Mouse (Mus musculus) MEL (cell line): ENCODE measurements around the gene Gm5114. TPM values are rescaled to one million over a fixed set of nuclear protein-coding genes. Genes with fewer than 3 reads are reported as not detected.

ENCODE experiments used
- DNase-seq: peaks from one replicate; pipeline ENCODE4 v3.0.0; 2011; ENCODE audit warnings: low read depth, low spot score
- H3K27ac ChIP-seq: 2 replicates; pipeline ENCODE4 v1.5.1; 2012; ENCODE audit warnings: low read depth, mild to moderate bottlenecking, control low read depth, low read length, moderate library complexity; ENCODE audit not compliant: control insufficient read depth
- H3K27me3 ChIP-seq, 2 experiments: fragments of 150-350 bp in 1 of 2; sonication (generic) in 1 of 2; 2 replicates each; pipeline ENCODE4 v1.6.1; 2012; ENCODE audit warnings: low read length in 2 of 2, mild to moderate bottlenecking in 2 of 2, improper control_type of control experiment in 1 of 2, moderate library complexity in 1 of 2; ENCODE audit not compliant: insufficient read depth in 2 of 2, control insufficient read depth in 1 of 2
- H3K36me3 ChIP-seq, 2 experiments: 2 replicates each; pipeline ENCODE4 v1.6.1; 2012 to 2014; ENCODE audit warnings: low read length in 2 of 2, improper control_type of control experiment in 1 of 2, inconsistent platforms in 1 of 2, mild to moderate bottlenecking in 1 of 2; ENCODE audit not compliant: insufficient read depth in 2 of 2, control insufficient read depth in 1 of 2
- H3K4me1 ChIP-seq, 2 experiments: fragments of 150-350 bp in 1 of 2; sonication (generic) in 1 of 2; 2 replicates each; pipeline ENCODE4 v1.6.1; 2012; ENCODE audit warnings: low read length in 2 of 2, improper control_type of control experiment in 1 of 2, mild to moderate bottlenecking in 1 of 2; ENCODE audit not compliant: insufficient read depth in 2 of 2, control insufficient read depth in 1 of 2
- H3K4me3 ChIP-seq, 2 experiments: fragments of 150-350 bp in 1 of 2; sonication (generic) in 1 of 2; 2 replicates each; pipeline ENCODE4 v1.5.1; 2012; ENCODE audit warnings: low read depth in 2 of 2, low read length in 2 of 2, mild to moderate bottlenecking in 2 of 2, moderate library complexity in 2 of 2, control low read depth in 1 of 2, improper control_type of control experiment in 1 of 2; ENCODE audit not compliant: control insufficient read depth in 1 of 2, insufficient read depth in 1 of 2
- H3K79me2 ChIP-seq: 2 replicates; pipeline ENCODE4 v1.6.1; 2012; ENCODE audit warnings: mild to moderate bottlenecking, low read length, moderate library complexity; ENCODE audit not compliant: control insufficient read depth, poor library complexity, insufficient read depth
- H3K9ac ChIP-seq: 2 replicates; pipeline ENCODE4 v1.6.1; 2012; ENCODE audit warnings: low read depth, mild to moderate bottlenecking, control low read depth, low read length, moderate library complexity; ENCODE audit not compliant: control insufficient read depth, poor library complexity, severe bottlenecking
- H3K9me3 ChIP-seq: fragments of 150-350 bp; sonication (generic); replicated peaks from 2 replicates; pipeline ENCODE4 v1.6.1; 2012; ENCODE audit warnings: mild to moderate bottlenecking, low read length, improper control_type of control experiment, moderate library complexity; ENCODE audit not compliant: insufficient read depth
- BHLHE40 ChIP-seq: IDR thresholded peaks from 2 replicates; pipeline ENCODE4 v1.6.1; 2012; ENCODE audit warnings: low read depth, mild to moderate bottlenecking, inconsistent platforms, low read length, improper control_type of control experiment, borderline replicate concordance
- CHD1 ChIP-seq: IDR thresholded peaks from 2 replicates; pipeline ENCODE4 v1.6.1; 2012; ENCODE audit warnings: low read depth, mild to moderate bottlenecking, inconsistent platforms, low read length, improper control_type of control experiment
- CTCF ChIP-seq, 3 experiments: IDR thresholded peaks in 2 of 3; conservative IDR thresholded peaks in 1 of 3; 2 replicates each; pipeline ENCODE4 v1.5.1; 2011 to 2012; ENCODE audit warnings: low read length in 3 of 3, low read depth in 2 of 3, mild to moderate bottlenecking in 2 of 3, improper control_type of control experiment in 1 of 3, inconsistent platforms in 1 of 3, mixed read lengths in 1 of 3, moderate library complexity in 1 of 3; ENCODE audit not compliant: control insufficient read depth in 1 of 3, insufficient read depth in 1 of 3, poor library complexity in 1 of 3, severe bottlenecking in 1 of 3
- EP300 ChIP-seq, 2 experiments: IDR thresholded peaks; 2 replicates each; pipeline ENCODE4 v1.6.1; 2011; ENCODE audit warnings: improper control_type of control experiment in 2 of 2, low read length in 2 of 2, low read depth in 1 of 2, mild to moderate bottlenecking in 1 of 2
- ETS1 ChIP-seq: IDR thresholded peaks from 2 replicates; pipeline ENCODE4 v1.6.1; 2012; ENCODE audit warnings: low read depth, mild to moderate bottlenecking, inconsistent platforms, low read length, improper control_type of control experiment, moderate library complexity
- GABPA ChIP-seq: IDR thresholded peaks from 2 replicates; pipeline ENCODE4 v1.6.1; 2012; ENCODE audit warnings: low read depth, mild to moderate bottlenecking, inconsistent platforms, low read length, improper control_type of control experiment, moderate library complexity
- HCFC1 ChIP-seq: IDR thresholded peaks from 2 replicates; pipeline ENCODE4 v1.6.1; 2012; ENCODE audit warnings: low read depth, mild to moderate bottlenecking, inconsistent platforms, low read length, improper control_type of control experiment, moderate library complexity
- KAT2A ChIP-seq: conservative IDR thresholded peaks from 2 replicates; pipeline ENCODE4 v1.6.1; 2012; ENCODE audit warnings: low read depth, low read length, improper control_type of control experiment, inconsistent platforms
- MAZ ChIP-seq: IDR thresholded peaks from 2 replicates; pipeline ENCODE4 v1.6.1; 2012; ENCODE audit warnings: low read depth, mild to moderate bottlenecking, inconsistent platforms, low read length, improper control_type of control experiment
- MYB ChIP-seq: IDR thresholded peaks from 2 replicates; pipeline ENCODE4 v1.6.1; 2011; ENCODE audit warnings: mild to moderate bottlenecking, low read depth, low read length, improper control_type of control experiment
- MYC ChIP-seq: IDR thresholded peaks from 2 replicates; pipeline ENCODE4 v1.6.1; 2011; ENCODE audit warnings: low read depth, mild to moderate bottlenecking, low read length, improper control_type of control experiment, moderate library complexity
- NELFE ChIP-seq: IDR thresholded peaks from 2 replicates; pipeline ENCODE4 v1.6.1; 2011; ENCODE audit warnings: low read depth, low read length, improper control_type of control experiment
- POLR2AphosphoS2 ChIP-seq: IDR thresholded peaks from 2 replicates; pipeline ENCODE4 v1.6.1; 2011; ENCODE audit warnings: low read length, improper control_type of control experiment
- POLR2AphosphoS5 ChIP-seq: IDR thresholded peaks from 2 replicates; pipeline ENCODE4 v1.6.1; 2012; ENCODE audit warnings: low read depth, borderline replicate concordance, mild to moderate bottlenecking, inconsistent platforms, low read length, moderate library complexity, mixed read lengths
- RAD21 ChIP-seq: IDR thresholded peaks from 2 replicates; pipeline ENCODE4 v1.6.1; 2011; ENCODE audit warnings: mild to moderate bottlenecking, low read depth, low read length, improper control_type of control experiment
- RCOR1 ChIP-seq: IDR thresholded peaks from 2 replicates; pipeline ENCODE4 v1.6.1; 2012; ENCODE audit warnings: low read depth, mild to moderate bottlenecking, inconsistent platforms, low read length, improper control_type of control experiment
- SIN3A ChIP-seq: IDR thresholded peaks from 2 replicates; pipeline ENCODE4 v1.6.1; 2012; ENCODE audit warnings: low read length, improper control_type of control experiment, inconsistent platforms
- SMC3 ChIP-seq: IDR thresholded peaks from 2 replicates; pipeline ENCODE4 v1.6.1; 2011; ENCODE audit warnings: low read depth, low read length, improper control_type of control experiment
- TAL1 ChIP-seq: IDR thresholded peaks from 2 replicates; pipeline ENCODE4 v1.6.1; 2012; ENCODE audit warnings: mild to moderate bottlenecking, inconsistent platforms, low read length, moderate library complexity, mixed read lengths
- TBP ChIP-seq: IDR thresholded peaks from 2 replicates; pipeline ENCODE4 v1.8.0; 2011; ENCODE audit warnings: low read depth, low read length, improper control_type of control experiment
- USF1 ChIP-seq: IDR thresholded peaks from 2 replicates; pipeline ENCODE4 v1.6.1; 2014; ENCODE audit warnings: low read depth, mild to moderate bottlenecking, inconsistent platforms, low read length, improper control_type of control experiment, moderate library complexity
- ZC3H11A ChIP-seq: IDR thresholded peaks from 2 replicates; pipeline ENCODE4 v1.6.1; 2012; ENCODE audit warnings: low read depth, mild to moderate bottlenecking, inconsistent platforms, low read length, improper control_type of control experiment
- ZKSCAN1 ChIP-seq: IDR thresholded peaks from 2 replicates; pipeline ENCODE4 v1.6.1; 2012; ENCODE audit warnings: low read depth, mild to moderate bottlenecking, inconsistent platforms, low read length, improper control_type of control experiment, moderate library complexity
- ZMIZ1 ChIP-seq: IDR thresholded peaks from 2 replicates; pipeline ENCODE4 v1.6.1; 2012; ENCODE audit warnings: low read depth, mild to moderate bottlenecking, inconsistent platforms, low read length, improper control_type of control experiment, moderate library complexity
- polyA plus RNA-seq, 2 experiments: library from polyadenylated mRNA; stranded (reverse) in 1 of 2; unstranded in 1 of 2; fragments of >175 nt in 1 of 2; fragments of >200 nt in 1 of 2; gene quantifications; 2 replicates each; pipeline versions ENCODE4 v1.2.1 to v1.2.4; 2012; ENCODE audit warnings: low replicate concordance in 2 of 2, low read depth in 1 of 2; ENCODE audit not compliant: insufficient read length in 2 of 2, insufficient read depth in 1 of 2, missing spikeins in 1 of 2
- total RNA-seq: library from RNA; depleted of rRNA; stranded (reverse); fragments of 300-350 nt; gene quantifications from 2 replicates; pipeline ENCODE4 v1.2.3, GENCODE M21; 2012

Gm5114 gene
- total and polyA plus RNA-seq, 3 experiments = not detected

DNA sequence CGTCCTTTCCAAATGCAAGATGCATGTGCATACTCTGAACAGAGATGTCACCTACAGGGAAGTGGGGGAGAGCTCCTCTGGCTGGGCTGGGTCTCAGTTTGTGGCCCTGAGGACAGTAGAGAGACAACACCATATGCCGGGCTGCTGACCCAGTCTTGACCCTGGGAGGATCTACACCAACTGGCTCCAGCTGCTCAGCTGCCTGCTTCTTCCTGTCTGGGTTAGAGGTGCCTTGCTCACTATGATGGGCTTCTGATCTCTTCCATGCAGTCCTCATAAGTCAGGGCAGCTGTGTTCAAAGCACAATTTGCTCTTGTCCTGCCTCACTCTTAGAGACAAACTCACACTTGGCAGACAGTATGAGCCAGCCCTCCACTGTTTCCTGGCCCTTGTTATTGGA lies 28.3 kb upstream of the Gm5114 start:
- Histone ChIP-seq H3K4me3 (no peak overlapping the region), H3K27me3 (no peaks in the 10 kb centered on the region), H3K9ac (no peak overlapping the region), H3K27ac (no peak overlapping the region), H3K79me2 (no peaks in the 10 kb centered on the region), H3K4me1 (no peaks in the 10 kb centered on the region), H3K9me3 (no peaks in the 10 kb centered on the region), H3K36me3 (no peaks in the 10 kb centered on the region)
- DNase-seq = no peak
- TF ChIP-seq POLR2AphosphoS5 (no peak), BHLHE40 (no peak), HCFC1 (no peak), ZC3H11A (no peak), ZMIZ1 (no peak), CHD1 (no peak), MAZ (no peak), TAL1 (no peak), KAT2A (no peak), CTCF (IDR thresholded peaks at IDR 0.05 in 2 of 3, conservative IDR thresholded peaks at IDR 0.05 in 1 of 3; ENCODE audit: control insufficient read depth in 1 of 3, insufficient read depth in 1 of 3, low read depth in 2 of 3, low read length in 3 of 3, poor library complexity in 1 of 3, severe bottlenecking in 1 of 3) (no peak), TBP (no peak), POLR2AphosphoS2 (no peak), GABPA (no peak)

DNA sequence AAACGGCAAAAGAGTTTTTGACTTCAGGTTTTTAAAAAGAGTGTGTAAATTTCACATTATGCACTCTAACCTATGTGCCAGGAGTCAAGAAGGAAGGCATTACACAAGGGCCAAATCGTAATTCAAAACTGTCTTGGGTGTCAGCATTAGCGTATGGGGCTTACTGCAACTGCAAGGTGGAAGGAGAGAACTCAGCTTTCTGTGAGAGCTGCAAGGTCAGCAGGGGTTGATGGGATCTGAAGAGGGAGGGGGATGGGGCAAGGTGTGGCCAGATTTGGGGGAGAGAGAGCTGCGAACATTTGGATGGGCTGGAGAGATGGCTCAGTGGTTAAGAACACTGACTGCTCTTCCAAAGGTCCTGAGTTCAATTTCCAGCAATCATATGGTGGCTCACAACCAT lies 27.4 kb upstream of the Gm5114 start:
- H3K36me3 ChIP-seq = no peaks in the 10 kb centered on the region
- H3K4me1 ChIP-seq = no peaks in the 10 kb centered on the region
- H3K9ac ChIP-seq = no peak overlapping the region
- H3K9me3 ChIP-seq = no peaks in the 10 kb centered on the region
- TF ChIP-seq USF1 = no peak
- TF ChIP-seq NELFE = no peak
- no peak for TF ChIP-seq SIN3A
- no peak for TF ChIP-seq SMC3
- TF ChIP-seq POLR2AphosphoS2 = no peak
- TF ChIP-seq ETS1 = no peak
- no peak for TF ChIP-seq TAL1
- TF ChIP-seq MAZ = no peak
- no peak for TF ChIP-seq ZKSCAN1
- no peak for TF ChIP-seq RCOR1
- no peak for TF ChIP-seq POLR2AphosphoS5
- no peak for TF ChIP-seq CHD1
- no peak for TF ChIP-seq MYC
- TF ChIP-seq EP300 (IDR thresholded peaks at IDR 0.05; ENCODE audit: low read depth in 1 of 2, low read length in 2 of 2) = no peak
- no peak for TF ChIP-seq KAT2A
- TF ChIP-seq MYB = no peak
- TF ChIP-seq RAD21 = no peak
- TF ChIP-seq, all 39 proteins: peak for 0
- no peak for DNase-seq
- H3K79me2 ChIP-seq = no peaks in the 10 kb centered on the region
- no peak overlapping the region for H3K4me3 ChIP-seq
- no peak overlapping the region for H3K27ac ChIP-seq
- no peaks in the 10 kb centered on the region for H3K27me3 ChIP-seq
